Mouse (Mus musculus): ENCODE measurements at regions not wholly inside any gene's neighbourhood (a gene's known extent, or its start where the extent isn't known, plus 50 kb on each side); places are given as distances from the start of the nearest gene placed in this dataset.
"Not testable (repeated sequence)": the region's sequence is repeated elsewhere in the genome, so short reads cannot be mapped to it uniquely, and the experiment has no call there.

GRCm38 (mm10) chr1:16904690-16905089 is 811.6 kb upstream of the 4930444P10Rik start:
- no peak for DNase-seq (ENCODE audit: low spot score)

- DNase-seq (ENCODE audit: low spot score), result not testable (repeated sequence)
Observed at GRCm38 (mm10) chr1:16868383-16868782, 775.3 kb upstream of the 4930444P10Rik start.

- not testable (repeated sequence) for DNase-seq (ENCODE audit: low spot score)
Observed at GRCm38 (mm10) chr1:16867086-16867835, 774.1 kb upstream of the 4930444P10Rik start.

- no peak for DNase-seq (ENCODE audit: low spot score)
Observed at GRCm38 (mm10) chr1:16837111-16837510, 744.0 kb upstream of the 4930444P10Rik start.

- not testable (repeated sequence) for DNase-seq (ENCODE audit: low spot score)
Observed at GRCm38 (mm10) chr1:16824709-16825108, 731.6 kb upstream of the 4930444P10Rik start.

- DNase-seq (ENCODE audit: low spot score), result no peak
Observed at GRCm38 (mm10) chr1:16824057-16824456, 730.9 kb upstream of the 4930444P10Rik start.

GRCm38 (mm10) chr1:16821186-16821585 is 728.1 kb upstream of the 4930444P10Rik start:
- peak; percentile 71 for DNase-seq (ENCODE audit: low spot score)

- DNase-seq (ENCODE audit: low spot score), result no peak
Observed at GRCm38 (mm10) chr1:16816572-16816971, 723.4 kb upstream of the 4930444P10Rik start.

GRCm38 (mm10) chr1:16815731-16816130 is 722.6 kb upstream of the 4930444P10Rik start:
- no peak for DNase-seq (ENCODE audit: low spot score)

GRCm38 (mm10) chr1:16809370-16810150 is 716.4 kb upstream of the 4930444P10Rik start:
- no peak for DNase-seq (ENCODE audit: low spot score)

GRCm38 (mm10) chr1:16798292-16798691 is 705.2 kb upstream of the 4930444P10Rik start:
- peak; percentile 84 for DNase-seq (ENCODE audit: low spot score)

- no peak for DNase-seq (ENCODE audit: low spot score)
Observed at GRCm38 (mm10) chr1:16796449-16796848, 703.3 kb upstream of the 4930444P10Rik start.

GRCm38 (mm10) chr1:16790733-16791309 is 697.7 kb upstream of the 4930444P10Rik start:
- no peak for DNase-seq (ENCODE audit: low spot score)

GRCm38 (mm10) chr1:16779791-16780190 is 686.7 kb upstream of the 4930444P10Rik start:
- no peak for DNase-seq (ENCODE audit: low spot score)

- no peak for DNase-seq (ENCODE audit: low spot score)
Observed at GRCm38 (mm10) chr1:16760951-16761350, 667.8 kb upstream of the 4930444P10Rik start.

Measured in gastrocnemius, adult 18-20 months (tissue).